Mouse (Mus musculus) testis, adult 2 months (tissue): ENCODE data around the gene Clic4.

Experiments
- CTCF ChIP-seq: fragments of 200-500 bp; IDR thresholded peaks from 2 replicates; pipeline ENCODE4 v1.5.1; 2012; ENCODE audit warnings: low read depth, mild to moderate bottlenecking, inconsistent platforms, low read length, moderate library complexity; ENCODE audit not compliant: control insufficient read depth, insufficient read depth, insufficient replicate concordance
- POLR2A ChIP-seq: fragments of 200-500 bp; IDR thresholded peaks from 2 replicates; pipeline ENCODE4 v1.6.1; 2012; ENCODE audit warnings: low read depth, mild to moderate bottlenecking, inconsistent platforms, low read length, moderate library complexity; ENCODE audit not compliant: control insufficient read depth

DNA sequence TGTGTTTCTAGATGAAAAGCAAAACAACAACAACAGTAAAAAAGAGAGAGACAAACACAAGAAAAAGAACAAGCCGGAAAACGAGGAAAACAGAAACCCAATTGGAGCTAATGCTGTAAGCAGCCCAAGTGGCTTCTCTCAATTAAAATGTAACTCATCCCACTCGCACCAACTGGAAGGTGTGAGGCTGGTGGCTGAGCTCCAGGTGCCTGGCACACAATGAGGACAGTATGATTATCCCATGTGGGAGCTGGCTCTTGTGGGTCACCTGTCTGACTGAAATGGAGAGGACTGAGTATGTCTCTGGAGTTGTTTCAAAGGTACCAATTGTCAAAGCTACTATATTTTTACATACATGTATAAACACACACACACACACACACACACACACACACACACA, 41.5 kb downstream of the Clic4 start:
- no peak for TF ChIP-seq POLR2A
- TF ChIP-seq CTCF: no peak
